Mouse (Mus musculus): ENCODE results near the gene Cryzl1. TPM values are rescaled to one million over a fixed set of nuclear protein-coding genes. Genes with fewer than 3 reads are reported as not detected.

The Cryzl1 gene
- total and polyA plus RNA-seq, 3 experiments = 20.2 to 44.4 TPM; not detected in 1

DNA sequence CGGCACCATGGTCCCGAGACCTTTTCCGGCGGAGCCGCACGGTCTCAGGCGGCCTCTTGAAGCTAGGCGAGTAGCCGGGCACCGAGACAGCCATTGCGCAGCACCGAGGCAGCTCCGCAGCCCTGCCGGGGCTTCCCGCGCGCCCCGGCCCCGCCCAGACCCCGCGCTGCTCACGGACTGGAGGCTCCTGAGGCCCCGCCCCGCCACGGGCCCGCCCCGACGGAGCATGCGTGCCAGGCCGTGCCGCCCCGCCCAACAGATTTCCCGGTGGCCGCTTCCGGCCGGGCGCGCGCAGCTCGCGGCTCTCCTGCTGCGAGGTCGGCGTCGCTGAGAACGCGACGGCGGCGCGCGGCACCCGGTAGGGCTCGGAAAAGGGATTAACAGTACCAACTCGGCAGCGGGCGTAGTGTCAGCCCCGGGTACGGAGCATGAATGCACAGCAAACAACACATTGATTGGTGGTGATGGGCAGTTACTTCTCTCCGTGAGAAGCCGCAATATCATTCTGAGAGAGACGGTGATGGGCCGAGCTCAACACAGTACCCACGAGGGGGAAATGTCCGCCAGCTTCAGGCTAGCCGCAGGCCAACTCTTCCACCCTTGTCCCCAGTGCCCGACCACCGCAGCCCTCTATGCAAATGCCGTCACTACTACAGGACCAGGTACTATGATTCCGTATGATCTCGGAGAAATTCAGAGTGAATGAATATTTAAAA lies 40.0 kb downstream of the Cryzl1 start, which contains the start of gene Donson (continued):
- TF ChIP-seq SIN3A (IDR thresholded peaks at IDR 0.05; ENCODE audit: low read length) (peak; percentile 82), MXI1 (IDR thresholded peaks at IDR 0.05; ENCODE audit: low read depth, low read length) (peak; percentile 61; the same call in 1 of the 2 replicates)

DNA sequence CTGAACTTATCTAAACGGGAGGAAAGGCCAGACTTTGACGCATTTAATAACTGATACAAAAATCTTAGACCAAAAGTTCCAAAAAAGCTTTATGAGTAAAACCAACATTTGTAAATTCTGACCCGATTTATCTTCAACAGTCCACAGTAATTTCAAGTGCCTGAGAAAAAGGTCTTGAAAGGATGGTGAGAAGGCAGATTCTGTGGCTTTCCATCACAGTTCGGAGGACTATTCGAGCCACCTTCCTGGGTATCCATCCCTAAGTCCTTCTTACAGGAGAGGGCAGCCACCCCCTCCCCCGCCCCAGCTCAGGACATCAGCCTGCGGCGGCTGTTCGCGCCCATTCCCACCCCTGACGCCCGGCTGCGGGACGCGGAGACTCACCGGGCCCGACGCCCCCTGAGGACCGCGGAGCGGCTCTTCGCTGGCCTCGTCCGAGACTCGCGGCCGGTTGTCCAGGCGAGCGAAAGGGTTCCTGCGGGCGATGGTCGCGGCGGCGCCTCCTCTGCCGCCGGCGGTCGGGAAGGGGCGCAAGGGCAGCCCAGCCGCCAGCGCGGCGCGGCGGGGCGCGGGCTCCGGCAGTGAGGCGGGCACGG lies 40.7 kb downstream of the Cryzl1 start:
- H3K27ac ChIP-seq (ENCODE audit: control insufficient read depth, low read depth, low read length) = peak overlapping the region; percentile 86
- no peaks in the 10 kb centered on the region for H3K9me3 ChIP-seq (replicated peaks; ENCODE audit: insufficient read depth, low read length)
- H3K4me1 ChIP-seq (ENCODE audit: control insufficient read depth in 1 of 2, insufficient read depth in 2 of 2, low read length in 2 of 2) = peaks cover 6 to 12% of the 10 kb centered on the region in 2 experiments; a peak in 3 of 4 replicates
- DNase-seq (ENCODE audit: low read depth, low spot score) = peak; percentile 46
- H3K36me3 ChIP-seq (ENCODE audit: control insufficient read depth in 1 of 2, insufficient read depth in 2 of 2, low read length in 2 of 2) = peaks cover 6 to 21% of the 10 kb centered on the region in 2 experiments
- peaks cover 20% of the 10 kb centered on the region for H3K79me2 ChIP-seq (ENCODE audit: control insufficient read depth, insufficient read depth, low read length, poor library complexity)
- TF ChIP-seq CHD1 (IDR thresholded peaks at IDR 0.05; ENCODE audit: low read depth, low read length) (no peak), ETS1 (IDR thresholded peaks at IDR 0.05; ENCODE audit: low read depth, low read length) (no peak), TBP (IDR thresholded peaks at IDR 0.05; ENCODE audit: low read depth, low read length) (no peak), NELFE (IDR thresholded peaks at IDR 0.05; ENCODE audit: low read depth, low read length) (no peak), TCF12 (IDR thresholded peaks at IDR 0.05; ENCODE audit: low read depth, low read length) (no peak), MEF2A (IDR thresholded peaks at IDR 0.05; ENCODE audit: extremely low read depth, insufficient replicate concordance, low read depth, low read length, poor library complexity, severe bottlenecking) (no peak), TAL1 (IDR thresholded peaks at IDR 0.05; ENCODE audit: low read length) (no peak), E2F4 (IDR thresholded peaks at IDR 0.05; ENCODE audit: borderline replicate concordance, low read depth, low read length) (no peak), POLR2AphosphoS5 (IDR thresholded peaks at IDR 0.05; ENCODE audit: borderline replicate concordance, low read depth, low read length) (no peak), GATA1 (IDR thresholded peaks at IDR 0.05; ENCODE audit: low read depth, low read length) (no peak), CTCF (IDR thresholded peaks at IDR 0.05 in 2 of 3, conservative IDR thresholded peaks at IDR 0.05 in 1 of 3; ENCODE audit: control insufficient read depth in 1 of 3, insufficient read depth in 1 of 3, low read depth in 2 of 3, low read length in 3 of 3, poor library complexity in 1 of 3, severe bottlenecking in 1 of 3) (no peak), JUND (IDR thresholded peaks at IDR 0.05; ENCODE audit: low read depth, low read length) (no peak)
- H3K4me3 ChIP-seq (ENCODE audit: control insufficient read depth in 1 of 2, insufficient read depth in 1 of 2, low read depth in 2 of 2, low read length in 2 of 2) = peak overlapping the region; percentile 89 to 92
- peak overlapping the region; percentile 99 for H3K9ac ChIP-seq (ENCODE audit: control insufficient read depth, low read depth, low read length, poor library complexity, severe bottlenecking)
- no peaks in the 10 kb centered on the region for H3K27me3 ChIP-seq (ENCODE audit: control insufficient read depth in 1 of 2, insufficient read depth in 2 of 2, low read length in 2 of 2)

DNA sequence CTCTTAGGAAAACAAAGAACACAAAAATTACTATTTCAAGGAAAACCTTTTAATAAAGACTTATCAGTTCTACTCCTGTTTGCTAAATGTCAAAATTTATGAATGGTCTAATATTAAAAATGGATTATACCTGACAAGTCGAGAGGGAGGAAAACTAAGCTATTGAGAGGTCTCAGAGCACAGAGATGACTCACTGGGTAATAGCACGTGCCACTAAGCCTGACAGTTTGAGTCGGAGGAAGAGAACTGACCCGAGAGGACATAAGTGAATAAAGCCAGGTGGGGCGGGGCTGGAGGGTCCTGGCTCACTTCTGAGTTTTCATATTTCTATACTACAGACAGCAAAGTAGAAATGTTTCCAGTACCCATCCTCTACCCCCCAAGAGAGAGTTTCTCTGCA lies 42.4 kb downstream of the Cryzl1 start:
- Histone ChIP-seq H3K36me3 (ENCODE audit: control insufficient read depth in 1 of 2, insufficient read depth in 2 of 2, low read length in 2 of 2) (peaks cover 11 to 21% of the 10 kb centered on the region in 2 experiments), H3K79me2 (ENCODE audit: control insufficient read depth, insufficient read depth, low read length, poor library complexity) (peaks cover 20% of the 10 kb centered on the region), H3K4me1 (ENCODE audit: control insufficient read depth in 1 of 2, insufficient read depth in 2 of 2, low read length in 2 of 2) (peaks cover 6 to 12% of the 10 kb centered on the region in 2 experiments; a peak in 3 of 4 replicates), H3K27ac (ENCODE audit: control insufficient read depth, low read depth, low read length) (no peak overlapping the region), H3K9ac (ENCODE audit: control insufficient read depth, low read depth, low read length, poor library complexity, severe bottlenecking) (no peak overlapping the region), H3K4me3 (ENCODE audit: control insufficient read depth in 1 of 2, insufficient read depth in 1 of 2, low read depth in 2 of 2, low read length in 2 of 2) (no peak overlapping the region), H3K27me3 (ENCODE audit: control insufficient read depth in 1 of 2, insufficient read depth in 2 of 2, low read length in 2 of 2) (no peaks in the 10 kb centered on the region), H3K9me3 (replicated peaks; ENCODE audit: insufficient read depth, low read length) (no peaks in the 10 kb centered on the region)
- DNase-seq (ENCODE audit: low read depth, low spot score) = no peak
- TF ChIP-seq CTCF (IDR thresholded peaks at IDR 0.05 in 2 of 3, conservative IDR thresholded peaks at IDR 0.05 in 1 of 3; ENCODE audit: control insufficient read depth in 1 of 3, insufficient read depth in 1 of 3, low read depth in 2 of 3, low read length in 3 of 3, poor library complexity in 1 of 3, severe bottlenecking in 1 of 3) = no peak
- no peak for TF ChIP-seq NRF1 (IDR thresholded peaks at IDR 0.05; ENCODE audit: insufficient read depth, low read depth, low read length, poor library complexity, severe bottlenecking)
- no peak for TF ChIP-seq MEF2A (IDR thresholded peaks at IDR 0.05; ENCODE audit: extremely low read depth, insufficient replicate concordance, low read depth, low read length, poor library complexity, severe bottlenecking)
- no peak for TF ChIP-seq ELF1 (IDR thresholded peaks at IDR 0.05; ENCODE audit: low read depth, low read length)
- TF ChIP-seq POLR2AphosphoS2 (IDR thresholded peaks at IDR 0.05; ENCODE audit: low read length) = no peak
- TF ChIP-seq EP300 (IDR thresholded peaks at IDR 0.05; ENCODE audit: low read depth in 1 of 2, low read length in 2 of 2) = no peak
- no peak for TF ChIP-seq UBTF (IDR thresholded peaks at IDR 0.05; ENCODE audit: borderline replicate concordance, insufficient read depth, low read depth, low read length)
- TF ChIP-seq POLR2A (IDR thresholded peaks at IDR 0.05; ENCODE audit: control insufficient read depth in 1 of 2, insufficient read depth in 1 of 2, low read depth in 1 of 2, low read length in 2 of 2, poor library complexity in 1 of 2) = no peak
- TF ChIP-seq RCOR1 (IDR thresholded peaks at IDR 0.05; ENCODE audit: low read depth, low read length) = no peak

Measured in MEL (cell line).